Mouse (Mus musculus) lung, postnatal 36 days (tissue): ENCODE results near the gene Grin2d.

Experiments used
- DNase-seq: peaks from one replicate; pipeline ENCODE4 v3.0.0; 2022; ENCODE audit warnings: mixed read lengths

Gene Grin2d

DNA sequence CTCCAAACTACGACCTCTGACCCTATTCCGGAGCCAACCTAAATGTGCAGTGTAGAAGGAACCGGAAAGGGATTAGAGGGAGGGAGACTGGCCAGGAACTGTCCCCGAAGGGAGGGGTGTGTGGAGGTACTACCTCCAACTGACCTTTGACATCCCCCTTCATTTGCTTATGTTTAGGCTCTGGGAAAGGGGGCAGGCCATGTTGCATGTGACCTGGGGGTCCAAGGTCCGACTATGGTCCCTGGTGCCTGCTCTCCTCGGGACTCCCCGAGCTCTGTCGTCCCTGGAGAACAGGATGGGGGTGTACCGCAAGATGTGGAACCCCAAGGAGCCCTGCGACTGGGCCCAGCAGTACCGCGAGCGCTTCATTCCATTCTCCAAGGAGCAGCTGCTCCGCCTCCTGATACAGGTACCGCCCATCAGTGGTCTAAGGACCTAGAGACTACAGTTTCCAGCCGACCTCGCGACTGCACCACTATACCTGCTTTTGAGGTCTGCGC, 19.1 kb upstream of the Grin2d start:
- DNase-seq, result peak; percentile 75

GRCm38 (mm10) chr7:45896517-45897257, 18.5 kb upstream of the Grin2d start, which contains the start of the genes Syngr4 and Tmem143:
Gene Syngr4 (minus strand): TSS chr7:45896714.
Gene Tmem143 (plus strand): TSS chr7:45896941.
- peak; percentile 98 for DNase-seq

- DNase-seq, result no peak
Measured at GRCm38 (mm10) chr7:45895931-45896516, 17.8 kb upstream of the Grin2d start.

DNA sequence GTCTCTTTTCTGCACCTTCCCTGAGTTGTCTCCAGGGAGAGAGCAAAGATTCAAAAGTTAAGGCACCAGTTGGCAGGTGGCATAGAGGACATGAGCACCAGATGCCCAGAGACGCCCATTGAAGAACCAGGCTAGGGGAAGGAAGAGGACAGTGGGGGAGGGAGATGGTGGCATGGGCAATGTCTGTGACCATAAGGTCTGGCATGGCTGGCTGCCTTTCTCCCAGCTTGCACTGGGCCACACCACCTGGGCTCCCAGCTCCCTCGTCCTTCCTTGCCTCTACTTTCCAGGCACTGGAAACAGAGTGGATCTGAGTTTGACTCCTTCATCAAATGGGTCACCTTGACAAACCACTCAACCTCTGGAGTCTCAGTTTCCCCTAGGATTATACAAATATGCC, 14.5 kb upstream of the Grin2d start:
- DNase-seq, result no peak

- DNase-seq, result no peak
Measured at GRCm38 (mm10) chr7:45887246-45887645, 9.1 kb upstream of the Grin2d start.

GRCm38 (mm10) chr7:45881011-45881410, 2.8 kb upstream of the Grin2d start:
- no peak for DNase-seq

- no peak for DNase-seq
Measured at GRCm38 (mm10) chr7:45880531-45880930, 2.4 kb upstream of the Grin2d start.

- no peak for DNase-seq
Measured at GRCm38 (mm10) chr7:45876895-45877294, 1.3 kb downstream of the Grin2d start.

GRCm38 (mm10) chr7:45873061-45873947, 4.9 kb downstream of the Grin2d start:
- DNase-seq, result peak; percentile 60

GRCm38 (mm10) chr7:45872624-45873023, 5.6 kb downstream of the Grin2d start, which contains the start of gene Kdelr1:
Gene Kdelr1 (plus strand): TSS chr7:45872772.
- peak; percentile 95 for DNase-seq

DNA sequence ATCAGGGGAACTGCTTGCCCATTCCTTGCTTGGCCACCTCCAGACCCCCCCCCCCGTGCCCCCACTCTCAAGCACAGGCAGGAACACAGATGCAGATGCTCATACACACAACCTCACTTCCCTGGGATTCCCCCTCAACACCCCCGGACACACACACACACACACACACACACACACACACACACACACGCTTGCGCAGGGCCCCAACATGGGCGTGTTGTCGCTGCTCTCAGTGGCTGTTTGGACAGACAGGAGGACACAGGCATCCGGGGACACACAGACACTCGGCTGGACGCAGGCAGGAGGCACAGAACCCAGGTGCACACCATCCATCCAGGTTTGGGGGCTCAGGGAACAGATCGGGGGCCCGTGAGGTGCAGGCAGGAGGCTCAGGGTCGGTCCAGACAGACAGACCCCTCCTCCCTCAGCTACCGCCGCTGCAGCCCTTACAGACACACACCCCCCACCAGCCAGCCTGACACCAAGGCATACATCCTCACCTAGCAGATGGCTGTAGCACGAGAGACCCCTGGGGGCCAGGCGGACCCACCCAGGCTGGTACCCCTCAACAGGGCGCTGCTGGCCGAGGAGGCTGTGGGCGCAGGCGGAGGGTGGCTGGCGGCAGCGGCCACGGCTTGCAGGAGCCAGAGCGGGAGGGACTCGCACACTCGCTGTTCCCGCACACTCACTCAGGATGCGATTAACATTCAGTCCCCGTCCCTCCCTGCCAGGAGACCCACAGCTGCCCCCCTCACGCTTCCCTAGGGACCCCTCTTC, 7.7 kb downstream of the Grin2d start:
- no peak for DNase-seq

GRCm38 (mm10) chr7:45869787-45870186, 8.4 kb downstream of the Grin2d start:
- no peak for DNase-seq

DNA sequence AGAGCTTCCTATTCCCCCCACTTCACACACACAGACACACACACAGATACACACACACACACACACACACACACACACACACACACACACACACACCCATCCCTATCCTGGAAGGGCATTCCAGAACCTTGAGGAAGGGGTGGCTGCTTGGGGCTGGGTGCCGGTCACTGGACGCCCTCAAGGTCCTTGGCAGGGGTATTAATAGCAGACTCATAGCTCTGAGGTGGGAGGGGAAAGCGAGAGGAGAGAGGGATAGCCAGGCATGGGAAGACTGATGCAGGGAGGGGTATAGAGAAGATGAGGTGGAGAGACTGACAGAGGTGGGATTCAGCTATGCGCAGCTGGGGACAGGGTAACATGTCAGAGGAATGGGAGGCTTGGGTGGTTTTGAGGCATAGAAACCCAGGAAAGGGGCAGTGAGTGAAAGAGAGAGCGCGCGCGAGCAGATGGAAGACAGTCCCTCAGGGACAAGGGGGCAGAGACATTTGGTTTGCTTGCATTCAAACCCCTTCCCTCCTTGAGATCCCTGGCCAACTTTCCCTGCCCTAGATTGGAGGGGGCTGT, 9.0 kb downstream of the Grin2d start:
- no peak for DNase-seq

DNA sequence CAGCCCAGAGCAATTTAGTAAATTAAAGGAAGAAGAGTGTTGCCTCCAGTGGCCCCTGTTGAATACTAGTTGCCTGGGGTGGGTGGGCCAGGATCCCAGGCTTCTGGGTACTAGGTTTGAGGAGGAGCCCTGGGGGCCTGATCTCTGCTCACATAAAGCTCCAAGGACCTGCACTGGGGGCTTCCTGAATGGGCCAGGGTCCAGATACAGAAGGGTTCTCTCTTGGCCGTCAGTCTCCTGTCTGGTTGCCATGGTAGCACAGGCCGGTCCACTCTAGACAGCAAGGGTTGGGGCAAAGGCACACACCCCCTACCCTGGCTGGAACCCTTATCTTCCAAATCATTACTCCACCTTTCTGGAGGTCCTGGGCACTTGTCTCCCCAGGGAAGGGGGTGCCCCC, 10.3 kb downstream of the Grin2d start:
- no peak for DNase-seq

GRCm38 (mm10) chr7:45865925-45866910, 12.0 kb downstream of the Grin2d start:
- peak; percentile 94 for DNase-seq

DNA sequence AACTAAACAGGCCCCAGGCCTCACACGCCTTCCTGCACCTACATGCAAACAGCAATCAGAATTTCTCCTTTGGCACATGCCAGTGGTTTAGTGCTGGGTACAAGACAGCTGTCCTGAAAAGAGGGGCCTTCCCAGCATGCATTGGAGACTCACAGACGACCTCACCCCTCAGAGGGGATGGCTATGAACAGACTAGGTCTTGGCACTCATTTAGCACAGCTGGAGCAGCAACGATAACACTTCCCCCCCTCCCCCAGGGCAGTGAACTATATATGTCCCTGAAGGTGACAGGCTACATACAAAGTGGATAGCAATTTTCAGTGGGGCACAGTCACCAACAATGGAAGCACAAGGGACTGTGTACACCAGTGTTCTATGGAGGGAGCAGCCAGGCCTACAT, 13.7 kb downstream of the Grin2d start:
- no peak for DNase-seq

- DNase-seq, result no peak
Measured at GRCm38 (mm10) chr7:45862804-45863203, 15.4 kb downstream of the Grin2d start.

DNA sequence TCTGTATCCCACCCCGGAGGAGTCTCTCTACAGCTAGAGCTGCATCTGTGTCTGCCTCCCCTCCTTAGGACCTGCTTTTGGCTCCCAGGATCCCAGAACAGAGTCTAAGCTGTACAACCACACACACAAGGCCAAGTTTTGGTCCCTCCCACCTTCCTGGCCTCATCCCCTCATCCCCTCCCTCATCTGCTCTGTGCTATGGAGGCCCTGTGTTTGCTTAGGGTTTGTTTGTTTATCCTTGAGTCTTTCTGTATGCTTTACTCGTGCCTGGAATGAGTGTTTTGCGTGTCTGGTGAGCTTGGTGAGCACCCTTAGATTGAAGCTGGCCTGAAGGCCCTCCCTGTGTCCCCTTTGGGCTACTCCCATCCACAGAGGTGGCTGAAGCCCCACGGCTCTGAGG, 19.2 kb downstream of the Grin2d start:
- DNase-seq, result peak; percentile 50

GRCm38 (mm10) chr7:45856950-45857901, 21.0 kb downstream of the Grin2d start:
- DNase-seq, result peak; percentile 32

GRCm38 (mm10) chr7:45853089-45853488, 25.1 kb downstream of the Grin2d start:
- DNase-seq, result no peak
